28 mouse cellular contexts compared by ENCODE assay signal in the genomic region with DNA sequence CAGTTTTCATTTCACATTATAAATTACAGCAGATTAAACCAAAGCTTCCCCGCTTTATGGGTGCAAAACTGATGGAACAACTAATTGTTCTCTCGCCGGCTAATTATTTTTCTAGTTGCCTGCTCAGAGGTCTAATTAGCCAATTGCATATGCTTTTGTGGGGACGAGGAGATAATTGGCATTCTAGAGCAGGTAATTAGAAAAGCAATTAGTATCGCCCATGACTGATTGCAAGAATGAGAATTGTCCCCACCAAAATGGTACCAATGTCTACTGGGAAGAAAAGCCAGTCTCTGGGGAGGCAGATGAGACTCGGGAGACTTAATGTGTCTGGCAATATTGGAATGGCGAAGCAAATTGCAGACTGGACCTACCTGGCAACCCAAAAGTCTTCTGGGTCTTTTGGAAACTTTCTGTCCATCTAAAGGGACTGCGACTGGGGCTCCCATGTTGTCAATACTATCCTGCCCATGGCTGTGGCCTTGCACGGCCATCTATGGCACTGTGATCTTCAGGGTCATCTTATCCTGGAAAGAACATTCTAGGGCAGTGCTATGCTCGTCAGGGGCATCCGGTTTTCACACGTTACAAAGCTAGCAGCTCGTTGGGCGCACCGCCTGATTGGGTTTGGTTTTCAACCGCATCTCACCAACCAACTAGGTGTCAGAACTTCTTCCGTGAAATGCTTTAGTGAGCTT.
DNase-seq lines count a peak whose midpoint lies in the region; ATAC-seq and TF ChIP-seq lines count a peak whose summit lies in the region.
"Had no signal": no experiment of that assay in that cellular context is flagged by ENCODE, and none has a peak within 500 bp of the region (broad histone marks: within the 10 kb centered on the region; RNA-seq: fewer than 3 reads in every experiment).

No protein-coding gene starts in this region.

- peaks cover 56% of the 10 kb centered on the region for H3K4me1 ChIP-seq in forebrain, embryonic 10.5 days
- no peaks in the 10 kb centered on the region for H3K4me1 ChIP-seq in forebrain, postnatal 0 days (ENCODE audit: insufficient read depth)
- H3K4me1 ChIP-seq in limb, embryonic 11.5 days (ENCODE audit: control insufficient read depth, insufficient read depth, low read length) = no peaks in the 10 kb centered on the region; the same call in 1 of the 2 replicates
- peaks cover 22% of the 10 kb centered on the region for H3K4me1 ChIP-seq in limb, embryonic 10.5 days
- H3K4me1 ChIP-seq in forebrain, embryonic 12.5 days = peaks cover 52% of the 10 kb centered on the region

- no peak overlapping the region for H3K4me2 ChIP-seq in forebrain, postnatal 0 days (ENCODE audit: low read depth)
- H3K4me2 ChIP-seq in limb, embryonic 11.5 days (ENCODE audit: low read depth, severe bottlenecking) = no peak overlapping the region
- H3K4me2 ChIP-seq in forebrain, embryonic 12.5 days = no peak overlapping the region
- H3K4me2 ChIP-seq: embryonic facial prominence, embryonic 13.5 days; hindbrain, embryonic 15.5 days had no signal

- H3K9ac ChIP-seq in forebrain, postnatal 0 days = no peak overlapping the region
- no peak overlapping the region for H3K9ac ChIP-seq in limb, embryonic 11.5 days (ENCODE audit: low read length)
- no peak overlapping the region for H3K9ac ChIP-seq in forebrain, embryonic 12.5 days
- H3K9ac ChIP-seq: embryonic facial prominence, embryonic 13.5 days; hindbrain, embryonic 15.5 days; liver, embryonic 14.5 days had no signal

- 75% methylated on average over 17 of the region's 17 CpGs for WGBS in forebrain, embryonic 10.5 days
- 53% methylated on average over 17 of the region's 17 CpGs for WGBS in forebrain, postnatal 0 days
- WGBS in limb, embryonic 11.5 days = 86% methylated on average over 17 of the region's 17 CpGs
- WGBS in limb, embryonic 10.5 days = 90% methylated on average over 17 of the region's 17 CpGs
- 59% methylated on average over 17 of the region's 17 CpGs for WGBS in forebrain, embryonic 12.5 days

- no peak for TF ChIP-seq CTCF in forebrain, postnatal 0 days (IDR thresholded peaks at IDR 0.05; ENCODE audit: low read depth)

- H3K9me3 ChIP-seq in forebrain, embryonic 10.5 days = no peaks in the 10 kb centered on the region
- no peaks in the 10 kb centered on the region for H3K9me3 ChIP-seq in forebrain, postnatal 0 days (ENCODE audit: low read length)
- no peaks in the 10 kb centered on the region for H3K9me3 ChIP-seq in limb, embryonic 11.5 days (ENCODE audit: control insufficient read depth, low read length)
- H3K9me3 ChIP-seq in limb, embryonic 10.5 days (replicated peaks) = no peaks in the 10 kb centered on the region
- H3K9me3 ChIP-seq in forebrain, embryonic 12.5 days = 0 out of 2 replicates have a peak, but pooled peaks cover 3% of the 10 kb centered on the region
- H3K9me3 ChIP-seq: embryonic facial prominence, embryonic 13.5 days; hindbrain, embryonic 15.5 days had no signal

- peak overlapping the region; percentile 78 for H3K27ac ChIP-seq in forebrain, embryonic 10.5 days
- H3K27ac ChIP-seq in forebrain, postnatal 0 days (ENCODE audit: low read depth, low read length) = no peak overlapping the region
- H3K27ac ChIP-seq in limb, embryonic 11.5 days (replicated peaks; ENCODE audit: low read depth, low read length) = no peak overlapping the region
- no peak overlapping the region for H3K27ac ChIP-seq in limb, embryonic 10.5 days
- peak overlapping the region; percentile 84 for H3K27ac ChIP-seq in forebrain, embryonic 12.5 days
- H3K27ac ChIP-seq: embryonic facial prominence, embryonic 13.5 days; hindbrain, embryonic 15.5 days; liver, embryonic 14.5 days; macrophage had no signal

- no peaks in the 10 kb centered on the region for H3K36me3 ChIP-seq in forebrain, embryonic 10.5 days (replicated peaks)
- H3K36me3 ChIP-seq in forebrain, postnatal 0 days (ENCODE audit: insufficient read depth) = no peaks in the 10 kb centered on the region
- H3K36me3 ChIP-seq in limb, embryonic 11.5 days (ENCODE audit: control insufficient read depth, insufficient read depth, low read length) = no peaks in the 10 kb centered on the region
- H3K36me3 ChIP-seq in limb, embryonic 10.5 days = no peaks in the 10 kb centered on the region
- no peaks in the 10 kb centered on the region for H3K36me3 ChIP-seq in forebrain, embryonic 12.5 days (replicated peaks)
- H3K36me3 ChIP-seq: embryonic facial prominence, embryonic 13.5 days; G1E; hindbrain, embryonic 15.5 days had no signal

- ATAC-seq in forebrain, postnatal 0 days = no peak
- no peak for ATAC-seq in limb, embryonic 11.5 days (ENCODE audit: insufficient number of reproducible peaks, low FRiP score, low TSS enrichment, low read depth)
- no peak; the same call in 1 of the 2 replicates for ATAC-seq in forebrain, embryonic 12.5 days (ENCODE audit: low FRiP score)
- no peak for ATAC-seq in CD4-positive, CD25-positive, alpha-beta regulatory T cell, adult 4 months
- ATAC-seq: intestine, embryonic 16.5 days; midbrain, embryonic 16.5 days had no signal

- H3K4me3 ChIP-seq in forebrain, embryonic 10.5 days = no peak overlapping the region
- H3K4me3 ChIP-seq in forebrain, postnatal 0 days (ENCODE audit: low read depth, low read length) = no peak overlapping the region
- H3K4me3 ChIP-seq in limb, embryonic 11.5 days (ENCODE audit: low read depth, low read length) = no peak overlapping the region
- no peak overlapping the region for H3K4me3 ChIP-seq in limb, embryonic 10.5 days
- H3K4me3 ChIP-seq in forebrain, embryonic 12.5 days (replicated peaks) = no peak overlapping the region
- H3K4me3 ChIP-seq: embryonic facial prominence, embryonic 13.5 days; hindbrain, embryonic 15.5 days; myocyte had no signal

- no peak for DNase-seq in forebrain, embryonic 10.5 days (ENCODE audit: extremely low spot score, low spot score)
- no peak for DNase-seq in forebrain, postnatal 0 days
- peak; percentile 18 for DNase-seq in limb, embryonic 11.5 days (ENCODE audit: low spot score)
- no peak for DNase-seq in limb, embryonic 10.5 days (ENCODE audit: low spot score)
- peak; percentile 25 to 47 for DNase-seq in natural killer cell, adult 2 months (ENCODE audit: low spot score in 2 of 2)
- no peak for DNase-seq in urinary bladder, adult 18-20 months (ENCODE audit: low spot score in 2 of 2)
- DNase-seq: adrenal gland, adult 8-10 months; cerebellum, adult 11 months; cerebellum, adult 9-11 months; gastrocnemius, postnatal 10 days; kidney, adult 8-10 months; kidney, postnatal 10 days; layer of hippocampus, postnatal 36 days; left cerebral cortex, postnatal 4 days; liver; lung, adult 2 months; lung, postnatal 10 days; thymus, postnatal 14 days had no signal

- H3K27me3 ChIP-seq in forebrain, embryonic 10.5 days (ENCODE audit: poor library complexity, severe bottlenecking) = no peaks in the 10 kb centered on the region
- no peaks in the 10 kb centered on the region for H3K27me3 ChIP-seq in forebrain, postnatal 0 days (ENCODE audit: insufficient read depth, low read length)
- H3K27me3 ChIP-seq in limb, embryonic 11.5 days (ENCODE audit: control insufficient read depth, insufficient read depth, low read length) = no peaks in the 10 kb centered on the region
- H3K27me3 ChIP-seq in limb, embryonic 10.5 days (ENCODE audit: low read depth, poor library complexity, severe bottlenecking) = no peaks in the 10 kb centered on the region
- H3K27me3 ChIP-seq in forebrain, embryonic 12.5 days = no peaks in the 10 kb centered on the region
- H3K27me3 ChIP-seq: embryonic facial prominence, embryonic 13.5 days; hindbrain, embryonic 15.5 days had no signal

Comparison
In these comparisons a context has a peak if more than half of its experiments do, and no peak if none do; other contexts are left out.
1. DNase-seq: peak in limb, embryonic 11.5 days (single experiment) and natural killer cell, adult 2 months (2 of 2); none in forebrain, embryonic 10.5 days (single experiment), forebrain, postnatal 0 days (single experiment), limb, embryonic 10.5 days (single experiment) and urinary bladder, adult 18-20 months (0 of 2).
2. H3K27ac ChIP-seq: peak in forebrain, embryonic 10.5 days (single experiment) and forebrain, embryonic 12.5 days (single experiment); none in forebrain, postnatal 0 days (single experiment), limb, embryonic 11.5 days (single experiment) and limb, embryonic 10.5 days (single experiment).